ENCODE assay signal across 10 mouse cellular contexts in the genomic region with DNA sequence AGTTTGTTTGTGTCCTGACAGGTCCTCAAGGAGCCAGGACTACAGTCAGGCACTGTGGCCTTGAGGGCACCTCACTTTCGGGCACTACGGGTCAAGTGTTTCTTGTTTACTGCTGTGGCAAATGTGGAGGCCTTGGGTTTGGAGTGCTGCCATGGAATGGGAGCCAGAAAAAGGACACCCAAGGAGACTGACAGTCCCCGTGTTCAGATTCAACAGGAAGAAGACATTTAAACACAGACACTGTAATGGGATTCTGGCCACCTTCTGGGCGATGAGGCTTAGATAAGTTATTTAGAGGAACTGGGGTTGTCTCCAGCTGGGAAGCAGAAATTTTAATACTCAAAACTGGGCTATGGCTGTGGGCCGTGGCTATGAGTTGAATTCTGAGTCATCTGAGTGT.
A peak's percentile ranks its signal among the peaks of the same experiment; 100 is the strongest.
DNase-seq lines count a peak whose midpoint lies in the region.
"Had no signal": no experiment of that assay in that cellular context is flagged by ENCODE, and none has a peak within 500 bp of the region (broad histone marks: within the 10 kb centered on the region; RNA-seq: fewer than 3 reads in every experiment).

No protein-coding gene starts in this region.

- intact Hi-C loops in gastrocnemius, postnatal 14 days (cut with DNase I; ENCODE audit: low total_unique reads) = no loop called here

- DNase-seq in cerebellum, adult 11-12 months = peak; percentile 54
- no peak for DNase-seq in cerebellum, postnatal 4 days (ENCODE audit: low spot score in 2 of 2)
- peak; percentile 41 for DNase-seq in right cerebral cortex, adult 18-20 months
- DNase-seq in right cerebral cortex, postnatal 4 days = no peak
- peak; percentile 18 for DNase-seq in gastrocnemius, postnatal 14 days
- no peak for DNase-seq in urinary bladder, postnatal 14 days (ENCODE audit: low spot score)
- DNase-seq in kidney, adult 9 months = no peak
- DNase-seq in urinary bladder, postnatal 36 days (ENCODE audit: low spot score in 2 of 2) = no peak
- DNase-seq: kidney, adult 11 months; layer of hippocampus, adult 9-11 months had no signal

Comparison
In these comparisons a context has a peak if more than half of its experiments do, and no peak if none do; other contexts are left out.
1. DNase-seq: peak in cerebellum, adult 11-12 months (single experiment), right cerebral cortex, adult 18-20 months (single experiment) and gastrocnemius, postnatal 14 days (single experiment); none in cerebellum, postnatal 4 days (0 of 2), right cerebral cortex, postnatal 4 days (single experiment), urinary bladder, postnatal 14 days (single experiment), kidney, adult 9 months (single experiment) and urinary bladder, postnatal 36 days (0 of 2).